Mouse (Mus musculus) fat pad, adult 2 months (tissue): ENCODE measurements around the gene Sergef.

Experiments
- DNase-seq: peaks from one replicate; pipeline ENCODE4 v3.0.0-alpha.2; 2011; ENCODE audit warnings: low read depth, low spot score; ENCODE audit errors: extremely low read depth

The Sergef gene

GRCm38 (mm10) chr7:46509391-46510310, 130.0 kb downstream of the Sergef start:
- DNase-seq, result no peak

- no peak for DNase-seq
These were observed 130.9 kb downstream of the Sergef start for GRCm38 (mm10) chr7:46508590-46509318.

- DNase-seq, result no peak
These were observed 135.4 kb downstream of the Sergef start for GRCm38 (mm10) chr7:46504157-46504556.

GRCm38 (mm10) chr7:46502650-46503049, 137.0 kb downstream of the Sergef start:
- DNase-seq, result no peak

GRCm38 (mm10) chr7:46501458-46501857, 138.1 kb downstream of the Sergef start:
- no peak for DNase-seq

GRCm38 (mm10) chr7:46499561-46499960, 140.0 kb downstream of the Sergef start:
- no peak for DNase-seq

GRCm38 (mm10) chr7:46492134-46492678, 147.4 kb downstream of the Sergef start:
- DNase-seq, result no peak

GRCm38 (mm10) chr7:46487354-46487753, 152.3 kb downstream of the Sergef start:
- DNase-seq, result no peak

GRCm38 (mm10) chr7:46486761-46487160, 152.8 kb downstream of the Sergef start:
- DNase-seq, result no peak

- DNase-seq, result no peak
These were observed 155.4 kb downstream of the Sergef start for GRCm38 (mm10) chr7:46484223-46484622.

- no peak for DNase-seq
These were observed 156.6 kb downstream of the Sergef start for GRCm38 (mm10) chr7:46483050-46483449.

- DNase-seq, result no peak
These were observed 157.5 kb downstream of the Sergef start for GRCm38 (mm10) chr7:46482099-46482531.

GRCm38 (mm10) chr7:46479793-46480192, 159.8 kb downstream of the Sergef start:
- DNase-seq, result no peak

- DNase-seq, result no peak
These were observed 162.2 kb downstream of the Sergef start for GRCm38 (mm10) chr7:46477456-46477855.

GRCm38 (mm10) chr7:46475464-46475863, 164.1 kb downstream of the Sergef start:
- no peak for DNase-seq

- no peak for DNase-seq
These were observed 166.5 kb downstream of the Sergef start for GRCm38 (mm10) chr7:46473141-46473540.

- DNase-seq, result no peak
These were observed 168.4 kb downstream of the Sergef start for GRCm38 (mm10) chr7:46471054-46471737.

GRCm38 (mm10) chr7:46469542-46469941, 170.1 kb downstream of the Sergef start:
- no peak for DNase-seq

- no peak for DNase-seq
These were observed 173.1 kb downstream of the Sergef start for GRCm38 (mm10) chr7:46466422-46466981.

GRCm38 (mm10) chr7:46463136-46463535, 176.5 kb downstream of the Sergef start:
- DNase-seq, result no peak

- DNase-seq, result no peak
These were observed 177.3 kb downstream of the Sergef start for GRCm38 (mm10) chr7:46462287-46462686.
